Mouse (Mus musculus) forebrain, embryonic 12.5 days (tissue): ENCODE results near the gene Fgr. TPM values are rescaled to one million over a fixed set of nuclear protein-coding genes. Genes with fewer than 3 reads are reported as not detected.

Experiments used
- ATAC-seq: fragments of 200-750 bp; cut with Nextera tagmentation; 2 replicates; pipeline ENCODE4 v1.8.0; 2017; ENCODE audit warnings: moderate TSS enrichment; ENCODE audit not compliant: low FRiP score
- H3K27ac ChIP-seq: fragments of 300-500 bp; sonication (generic); 2 replicates; pipeline ENCODE4 v1.5.1; 2016; ENCODE audit warnings: mild to moderate bottlenecking
- H3K27me3 ChIP-seq: fragments of 300-500 bp; sonication (generic); 2 replicates; pipeline ENCODE4 v1.6.1; 2016; ENCODE audit warnings: mild to moderate bottlenecking
- H3K36me3 ChIP-seq: fragments of 300-500 bp; sonication (generic); replicated peaks from 2 replicates; pipeline ENCODE4 v1.6.1; 2016; ENCODE audit warnings: mild to moderate bottlenecking
- H3K4me1 ChIP-seq: fragments of 300-500 bp; sonication (generic); 2 replicates; pipeline ENCODE4 v1.6.1; 2016
- H3K4me2 ChIP-seq: fragments of 300-500 bp; sonication (generic); 2 replicates; pipeline ENCODE4 v1.6.1; 2016; ENCODE audit warnings: mild to moderate bottlenecking, moderate library complexity
- H3K4me3 ChIP-seq: fragments of 300-500 bp; sonication (generic); replicated peaks from 2 replicates; pipeline ENCODE4 v1.5.1; 2016; ENCODE audit warnings: mild to moderate bottlenecking
- H3K9ac ChIP-seq: fragments of 300-500 bp; sonication (generic); 2 replicates; pipeline ENCODE4 v1.6.1; 2016; ENCODE audit warnings: mild to moderate bottlenecking
- H3K9me3 ChIP-seq: fragments of 300-500 bp; sonication (generic); 2 replicates; pipeline ENCODE4 v1.6.1; 2016
- WGBS: fragments of 180-500 bp; shearing (Covaris S2); methylation state at CpG from one replicate; pipeline ENCODE4 v1.1.7; 2016; 5-methylcytosine and 5-hydroxymethylcytosine counted together
- polyA plus RNA-seq: library from polyadenylated mRNA; unstranded; fragments of >200 nt; fragmentation: Nextera tagmentation; extraction: Ambion mirVana; gene quantifications from 2 replicates; pipeline ENCODE4 v1.2.1, GENCODE M21; 2016

Fgr gene
- polyA plus RNA-seq, 1 experiment from 2014 or later: 0.20 TPM

- H3K4me2 ChIP-seq: no peak overlapping the region
- no peak overlapping the region for H3K27ac ChIP-seq
- no peak overlapping the region for H3K9ac ChIP-seq
- 77% methylated on average over 5 of the region's 5 CpGs for WGBS
- no peak for ATAC-seq
- no peaks in the 10 kb centered on the region for H3K36me3 ChIP-seq
- H3K27me3 ChIP-seq: no peaks in the 10 kb centered on the region
- peaks cover 45% of the 10 kb centered on the region for H3K4me1 ChIP-seq
- no peak overlapping the region for H3K4me3 ChIP-seq
- H3K9me3 ChIP-seq: no peaks in the 10 kb centered on the region
Observed at GRCm38 (mm10) chr4:132961866-132962265, 12.0 kb upstream of the Fgr start.

- H3K4me2 ChIP-seq: no peak overlapping the region
- H3K27ac ChIP-seq: no peak overlapping the region
- no peak overlapping the region for H3K9ac ChIP-seq
- H3K36me3 ChIP-seq: no peaks in the 10 kb centered on the region
- ATAC-seq: no peak
- H3K4me1 ChIP-seq: peaks cover 45% of the 10 kb centered on the region
- no peaks in the 10 kb centered on the region for H3K27me3 ChIP-seq
- H3K9me3 ChIP-seq: no peaks in the 10 kb centered on the region
- H3K4me3 ChIP-seq: no peak overlapping the region
- WGBS: 93% methylated on average over 4 of the region's 4 CpGs
Observed at GRCm38 (mm10) chr4:132962628-132963027, 11.3 kb upstream of the Fgr start.

- Histone ChIP-seq H3K9ac (no peak overlapping the region), H3K36me3 (no peaks in the 10 kb centered on the region), H3K9me3 (no peaks in the 10 kb centered on the region), H3K4me3 (no peak overlapping the region), H3K27me3 (no peaks in the 10 kb centered on the region), H3K27ac (0 out of 2 replicates have a peak overlapping the region, but pooled peaks have one; percentile 50), H3K4me2 (no peak overlapping the region), H3K4me1 (peaks cover 49% of the 10 kb centered on the region)
- WGBS: 33% methylated on average over 2 of the region's 2 CpGs
- ATAC-seq: no peak
Observed at GRCm38 (mm10) chr4:132963436-132963835, 10.5 kb upstream of the Fgr start.

- no peak for ATAC-seq
- no peaks in the 10 kb centered on the region for H3K9me3 ChIP-seq
- peak overlapping the region; percentile 78; the same call in 1 of the 2 replicates for H3K27ac ChIP-seq
- 25% methylated on average over 3 of the region's 3 CpGs for WGBS
- H3K36me3 ChIP-seq: no peaks in the 10 kb centered on the region
- no peak overlapping the region for H3K9ac ChIP-seq
- peaks cover 45% of the 10 kb centered on the region for H3K4me1 ChIP-seq
- H3K27me3 ChIP-seq: no peaks in the 10 kb centered on the region
- no peak overlapping the region for H3K4me2 ChIP-seq
- H3K4me3 ChIP-seq: no peak overlapping the region
Observed at GRCm38 (mm10) chr4:132964064-132964463, 9.8 kb upstream of the Fgr start.

- no peak overlapping the region for H3K4me3 ChIP-seq
- H3K36me3 ChIP-seq: no peaks in the 10 kb centered on the region
- no peaks in the 10 kb centered on the region for H3K27me3 ChIP-seq
- H3K9me3 ChIP-seq: no peaks in the 10 kb centered on the region
- peak overlapping the region; percentile 78 for H3K27ac ChIP-seq
- no peak overlapping the region for H3K9ac ChIP-seq
- no peak overlapping the region for H3K4me2 ChIP-seq
- H3K4me1 ChIP-seq: peaks cover 40% of the 10 kb centered on the region
- 17% methylated on average over 5 of the region's 5 CpGs for WGBS
- no peak; the same call in 1 of the 2 replicates for ATAC-seq
Observed at GRCm38 (mm10) chr4:132964473-132964872, 9.4 kb upstream of the Fgr start.

- no peak for ATAC-seq
- H3K36me3 ChIP-seq: no peaks in the 10 kb centered on the region
- peaks cover 16% of the 10 kb centered on the region for H3K27me3 ChIP-seq
- H3K4me2 ChIP-seq: no peak overlapping the region
- H3K4me1 ChIP-seq: peaks cover 24% of the 10 kb centered on the region
- H3K9me3 ChIP-seq: no peaks in the 10 kb centered on the region
- H3K27ac ChIP-seq: no peak overlapping the region
- H3K9ac ChIP-seq: no peak overlapping the region
- 45% methylated on average over 6 of the region's 6 CpGs for WGBS
- no peak overlapping the region for H3K4me3 ChIP-seq
Observed at GRCm38 (mm10) chr4:132968105-132968938, 5.6 kb upstream of the Fgr start.

GRCm38 (mm10) chr4:132971601-132972000 lies 2.3 kb upstream of the Fgr start:
- no peak for ATAC-seq
- H3K4me2 ChIP-seq: no peak overlapping the region
- H3K27me3 ChIP-seq: peaks cover 49% of the 10 kb centered on the region
- H3K9me3 ChIP-seq: no peaks in the 10 kb centered on the region
- H3K27ac ChIP-seq: no peak overlapping the region
- H3K4me1 ChIP-seq: peaks cover 31% of the 10 kb centered on the region
- H3K9ac ChIP-seq: no peak overlapping the region
- H3K4me3 ChIP-seq: no peak overlapping the region
- no peaks in the 10 kb centered on the region for H3K36me3 ChIP-seq
- WGBS: 79% methylated on average over 6 of the region's 6 CpGs

GRCm38 (mm10) chr4:132972101-132972500 lies 1.8 kb upstream of the Fgr start:
- Histone ChIP-seq H3K27me3 (peaks cover 54% of the 10 kb centered on the region), H3K36me3 (no peaks in the 10 kb centered on the region), H3K4me1 (peaks cover 31% of the 10 kb centered on the region), H3K9ac (no peak overlapping the region), H3K4me2 (no peak overlapping the region), H3K9me3 (no peaks in the 10 kb centered on the region), H3K4me3 (no peak overlapping the region), H3K27ac (no peak overlapping the region)
- ATAC-seq: no peak
- 77% methylated on average over 3 of the region's 3 CpGs for WGBS

GRCm38 (mm10) chr4:132972556-132972955 lies 1.3 kb upstream of the Fgr start:
- H3K27me3 ChIP-seq: peaks cover 59% of the 10 kb centered on the region
- no peak overlapping the region for H3K9ac ChIP-seq
- H3K36me3 ChIP-seq: no peaks in the 10 kb centered on the region
- H3K4me1 ChIP-seq: peaks cover 31% of the 10 kb centered on the region
- no peaks in the 10 kb centered on the region for H3K9me3 ChIP-seq
- 21% methylated on average over 2 of the region's 2 CpGs for WGBS
- no peak overlapping the region for H3K27ac ChIP-seq
- ATAC-seq: no peak
- H3K4me2 ChIP-seq: no peak overlapping the region
- no peak overlapping the region for H3K4me3 ChIP-seq

GRCm38 (mm10) chr4:132973186-132973585 lies 709 bp upstream of the Fgr start:
- H3K27me3 ChIP-seq: peaks cover 60% of the 10 kb centered on the region
- no peak for ATAC-seq
- H3K4me3 ChIP-seq: no peak overlapping the region
- H3K4me1 ChIP-seq: peaks cover 29% of the 10 kb centered on the region
- H3K4me2 ChIP-seq: no peak overlapping the region
- H3K36me3 ChIP-seq: no peaks in the 10 kb centered on the region
- 39% methylated on average over 8 of the region's 8 CpGs for WGBS
- H3K9ac ChIP-seq: no peak overlapping the region
- no peaks in the 10 kb centered on the region for H3K9me3 ChIP-seq
- no peak overlapping the region for H3K27ac ChIP-seq

GRCm38 (mm10) chr4:132974904-132975303 lies 1.0 kb downstream of the Fgr start:
- peaks cover 24% of the 10 kb centered on the region for H3K4me1 ChIP-seq

GRCm38 (mm10) chr4:132975791-132976190 lies 1.9 kb downstream of the Fgr start:
- H3K4me1 ChIP-seq: peaks cover 24% of the 10 kb centered on the region
- 54% methylated on average over 3 of the region's 3 CpGs for WGBS
- no peak overlapping the region for H3K4me3 ChIP-seq

More at GRCm38 (mm10) chr4:132974904-132975303, 1.0 kb downstream of the Fgr start:
- Histone ChIP-seq H3K27me3 (peaks cover 60% of the 10 kb centered on the region), H3K27ac (peak overlapping the region; percentile 5; the same call in 1 of the 2 replicates), H3K4me2 (peak overlapping the region; percentile 39), H3K9me3 (no peaks in the 10 kb centered on the region), H3K36me3 (no peaks in the 10 kb centered on the region), H3K9ac (no peak overlapping the region), H3K4me3 (peak overlapping the region; percentile 10; the same call in 1 of the 2 replicates)
- ATAC-seq: no peak
- WGBS: 2% methylated on average over 15 of the region's 15 CpGs

GRCm38 (mm10) chr4:132976729-132977128 lies 2.8 kb downstream of the Fgr start:
- Histone ChIP-seq H3K36me3 (no peaks in the 10 kb centered on the region), H3K4me2 (no peak overlapping the region), H3K4me3 (no peak overlapping the region), H3K9me3 (no peaks in the 10 kb centered on the region), H3K9ac (no peak overlapping the region), H3K4me1 (peaks cover 24% of the 10 kb centered on the region), H3K27me3 (peaks cover 60% of the 10 kb centered on the region), H3K27ac (no peak overlapping the region)
- no peak for ATAC-seq
- WGBS: 76% methylated on average over 6 of the region's 6 CpGs

More at GRCm38 (mm10) chr4:132975791-132976190, 1.9 kb downstream of the Fgr start:
- no peaks in the 10 kb centered on the region for H3K9me3 ChIP-seq
- H3K27me3 ChIP-seq: peaks cover 60% of the 10 kb centered on the region
- H3K9ac ChIP-seq: no peak overlapping the region
- no peak overlapping the region for H3K27ac ChIP-seq
- H3K4me2 ChIP-seq: no peak overlapping the region
- no peaks in the 10 kb centered on the region for H3K36me3 ChIP-seq
- no peak for ATAC-seq
